Mouse (Mus musculus): ENCODE data around the gene Thpo. TPM values are rescaled to one million over a fixed set of nuclear protein-coding genes. Genes with fewer than 3 reads are reported as not detected.
A peak's percentile ranks its signal among the peaks of the same experiment; 100 is the strongest.

The Thpo gene
- polyA plus RNA-seq, 1 experiment from 2014 or later, result 0.79 TPM

DNA sequence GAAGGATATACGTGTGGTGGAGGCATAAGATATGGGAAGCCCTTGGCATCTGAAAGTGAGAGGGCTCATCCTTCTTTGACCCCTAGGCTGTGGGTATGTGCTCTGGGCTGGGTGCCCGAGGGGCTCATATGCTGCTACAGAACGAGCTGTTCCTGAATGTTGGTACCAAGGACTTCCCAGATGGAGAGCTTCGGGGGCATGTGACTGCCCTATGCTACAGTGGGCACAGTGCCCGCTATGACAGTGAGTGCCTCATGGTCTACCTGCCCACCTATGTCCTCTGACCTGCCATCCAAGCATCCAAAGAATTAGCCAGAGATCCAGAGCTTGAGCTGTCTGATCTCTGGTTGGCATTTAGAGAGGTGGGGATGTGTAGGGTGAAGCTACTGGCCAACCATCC is 2.5 kb upstream of the Thpo start:
- WGBS, result 87% methylated on average over 5 of the region's 5 CpGs
- H3K4me2 ChIP-seq, result no peak overlapping the region
- peaks cover 40% of the 10 kb centered on the region for H3K27me3 ChIP-seq

DNA sequence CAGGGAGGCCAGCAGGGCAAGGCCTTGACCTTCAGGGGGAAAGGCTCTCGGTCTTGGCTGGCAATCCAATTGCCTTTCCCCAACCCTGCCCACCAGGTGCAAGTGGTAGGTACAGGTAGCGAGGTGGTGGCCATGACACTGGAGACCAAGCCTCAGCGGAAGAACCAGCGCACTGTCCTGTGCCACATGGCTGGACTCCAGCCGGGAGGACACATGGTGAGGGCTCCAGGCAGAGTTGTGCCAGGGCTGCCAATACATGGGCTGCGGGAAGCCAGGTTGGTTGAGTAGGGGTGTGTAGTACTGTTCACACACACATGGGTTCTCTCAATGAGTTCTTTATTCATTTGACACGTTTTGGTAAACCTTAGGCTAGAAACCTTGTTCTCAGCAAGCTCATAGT is 1.9 kb upstream of the Thpo start:
- no peaks in the 10 kb centered on the region for H3K9me3 ChIP-seq
- no peak overlapping the region for H3K9ac ChIP-seq
- 86% methylated on average over 7 of the region's 7 CpGs for WGBS
- H3K27ac ChIP-seq, result no peak overlapping the region
- peaks cover 42% of the 10 kb centered on the region for H3K27me3 ChIP-seq
- H3K4me3 ChIP-seq (replicated peaks), result no peak overlapping the region
- peaks cover 24% of the 10 kb centered on the region for H3K4me1 ChIP-seq
- H3K4me2 ChIP-seq, result no peak overlapping the region
- ATAC-seq (ENCODE audit: low FRiP score), result no peak
- no peaks in the 10 kb centered on the region for H3K36me3 ChIP-seq (replicated peaks)

More for the DNA sequence above, 2.5 kb upstream of the Thpo start:
- H3K27ac ChIP-seq, result no peak overlapping the region
- no peaks in the 10 kb centered on the region for H3K9me3 ChIP-seq
- no peak overlapping the region for H3K9ac ChIP-seq
- H3K36me3 ChIP-seq (replicated peaks), result no peaks in the 10 kb centered on the region; the same call in 1 of the 2 replicates
- peaks cover 24% of the 10 kb centered on the region for H3K4me1 ChIP-seq
- no peak for ATAC-seq (ENCODE audit: low FRiP score)
- no peak overlapping the region for H3K4me3 ChIP-seq (replicated peaks)

DNA sequence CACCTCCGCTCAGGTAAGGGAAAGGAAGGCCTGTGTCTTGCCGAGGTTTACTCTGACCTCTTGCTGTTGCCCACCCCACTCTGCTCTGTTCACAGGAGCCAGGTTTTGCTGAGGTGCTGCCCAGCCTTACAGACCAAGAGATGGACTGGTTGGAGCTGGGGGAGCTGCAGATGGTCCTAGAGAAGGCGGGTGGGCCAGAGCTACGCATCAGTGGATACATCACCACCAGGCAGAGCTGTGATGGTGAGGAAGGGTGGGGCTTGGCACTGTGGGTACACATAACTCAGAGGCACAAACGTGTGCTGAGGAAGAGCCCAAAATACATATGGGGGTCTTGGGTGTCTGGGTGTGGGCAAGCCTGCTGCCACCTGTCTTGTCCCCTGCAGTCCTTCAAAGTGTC is 1.3 kb upstream of the Thpo start:
- Histone ChIP-seq H3K9ac (no peak overlapping the region), H3K36me3 (replicated peaks) (no peaks in the 10 kb centered on the region), H3K27ac (no peak overlapping the region), H3K4me1 (peaks cover 24% of the 10 kb centered on the region), H3K4me3 (replicated peaks) (no peak overlapping the region), H3K27me3 (peaks cover 42% of the 10 kb centered on the region), H3K9me3 (no peaks in the 10 kb centered on the region), H3K4me2 (no peak overlapping the region)
- WGBS, result 84% methylated on average over 5 of the region's 5 CpGs
- no peak for ATAC-seq (ENCODE audit: low FRiP score)

DNA sequence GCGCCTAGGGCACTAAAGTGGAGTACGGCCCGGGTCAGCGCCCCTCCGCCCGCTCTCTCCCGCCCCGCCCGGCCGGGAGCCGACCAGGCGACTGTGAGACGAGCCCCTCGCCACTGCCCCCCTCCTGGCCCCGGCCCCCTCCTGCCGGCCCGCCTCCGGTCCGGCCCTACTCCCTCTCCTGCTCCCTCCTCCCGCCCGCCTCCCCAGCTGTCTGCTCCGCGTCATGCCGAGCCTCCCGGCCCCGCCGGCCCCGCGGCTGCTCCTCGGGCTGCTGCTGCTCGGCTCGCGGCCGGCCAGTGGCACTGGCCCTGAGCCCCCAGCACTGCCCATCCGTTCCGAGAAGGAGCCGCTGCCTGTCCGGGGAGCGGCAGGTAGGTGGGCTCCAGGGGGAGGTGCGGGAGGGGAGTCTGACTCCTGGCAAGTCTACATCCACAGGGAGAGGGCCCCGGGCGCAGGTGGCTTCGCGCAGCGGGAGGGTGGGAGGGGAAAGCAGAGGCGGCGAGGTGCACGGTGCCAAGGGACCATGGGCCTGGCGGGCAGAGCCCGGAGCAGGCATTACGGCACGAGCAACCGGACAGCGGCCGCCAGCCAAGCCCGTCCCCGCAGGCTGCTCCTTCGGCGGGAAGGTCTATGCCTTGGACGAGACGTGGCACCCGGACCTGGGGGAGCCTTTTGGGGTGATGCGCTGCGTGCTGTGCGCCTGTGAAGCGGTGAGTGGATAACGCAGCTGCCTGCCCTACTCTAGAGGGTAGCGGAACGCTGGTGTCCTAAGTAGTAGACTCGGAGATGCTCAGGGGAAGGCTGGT is 1.2 kb downstream of the Thpo start, which contains the start of gene Chrd:
Gene Chrd (plus strand): TSS at position 203 of the 806 bp plus-strand sequence.
- Histone ChIP-seq H3K4me1 (peaks cover 24% of the 10 kb centered on the region), H3K36me3 (replicated peaks) (no peaks in the 10 kb centered on the region), H3K9me3 (no peaks in the 10 kb centered on the region), H3K4me2 (peak within 1 kb of the TSS; percentile 97), H3K4me3 (replicated peaks) (peak within 1 kb of the TSS; percentile 71), H3K27ac (peak within 1 kb of the TSS; percentile 59), H3K9ac (peak within 1 kb of the TSS; percentile 88), H3K27me3 (peaks cover 56% of the 10 kb centered on the region)
- WGBS, result under 1% methylated on average over 68 of the region's 70 CpGs
- peak; percentile 82 for ATAC-seq (ENCODE audit: low FRiP score)

DNA sequence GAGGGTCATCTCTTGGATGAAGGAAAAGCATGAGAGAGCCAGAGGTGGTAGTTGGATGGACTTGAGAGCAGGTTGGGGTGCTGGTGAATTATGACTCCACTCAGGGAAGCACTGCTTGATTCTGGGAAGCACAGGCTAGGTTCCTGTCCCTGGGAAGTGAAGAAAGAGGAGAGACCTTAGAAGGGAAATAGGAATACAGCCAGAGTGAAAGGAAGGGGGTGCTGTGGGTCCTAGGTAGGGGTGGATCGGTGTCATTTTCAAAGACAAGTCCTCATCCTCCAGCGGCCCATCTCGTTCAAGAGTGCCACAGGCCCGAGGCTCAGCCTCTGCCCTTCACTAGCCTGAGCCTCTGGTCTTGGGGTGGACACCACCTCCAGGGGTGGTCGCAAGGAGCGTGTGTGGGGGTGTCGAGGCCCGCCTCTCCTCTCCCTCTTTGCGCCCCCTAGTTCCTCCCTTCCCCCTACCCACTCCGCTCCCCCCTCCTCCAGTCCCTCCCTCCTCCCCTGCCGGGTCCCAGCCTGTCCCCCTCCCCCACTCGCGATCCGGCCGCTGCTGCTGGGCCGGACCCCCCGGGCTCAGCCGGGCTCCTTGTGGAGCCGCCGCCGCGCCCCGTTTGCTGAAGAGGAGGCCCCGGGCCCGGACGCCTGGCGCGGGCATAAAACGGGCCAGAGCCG is 1.9 kb downstream of the Thpo start:
- H3K4me3 ChIP-seq (replicated peaks), result peak overlapping the region; percentile 71
- peak overlapping the region; percentile 97 for H3K4me2 ChIP-seq
- peak overlapping the region; percentile 88 for H3K9ac ChIP-seq
- peaks cover 56% of the 10 kb centered on the region for H3K27me3 ChIP-seq
- no peaks in the 10 kb centered on the region for H3K9me3 ChIP-seq
- peaks cover 24% of the 10 kb centered on the region for H3K4me1 ChIP-seq
- H3K27ac ChIP-seq, result peak overlapping the region; percentile 59
- peak; percentile 64 for ATAC-seq (ENCODE audit: low FRiP score)
- 1% methylated on average over 26 of the region's 30 CpGs for WGBS
- H3K36me3 ChIP-seq (replicated peaks), result no peaks in the 10 kb centered on the region

DNA sequence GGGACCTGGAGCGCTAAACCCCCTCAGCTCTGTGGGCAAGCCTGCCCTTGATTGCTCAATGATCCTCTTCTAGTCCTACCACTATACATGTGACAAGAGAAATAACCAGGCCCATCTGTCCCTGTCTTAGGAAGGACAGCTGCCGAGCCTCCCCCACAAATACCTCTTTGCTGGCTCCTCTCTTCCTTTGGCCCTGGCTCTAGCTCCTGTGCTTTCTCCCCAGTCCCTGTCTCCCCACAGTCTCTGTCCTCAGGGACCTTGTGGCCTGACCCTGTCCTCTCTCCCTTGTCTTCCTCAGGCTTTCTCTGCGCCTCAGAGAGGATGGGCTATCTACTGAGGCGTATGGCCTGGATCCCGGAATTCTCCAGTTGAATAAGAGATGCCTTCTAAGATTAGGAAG is 2.6 kb downstream of the Thpo start:
- H3K4me3 ChIP-seq (replicated peaks), result no peak overlapping the region
- no peak overlapping the region for H3K9ac ChIP-seq
- peaks cover 54% of the 10 kb centered on the region for H3K27me3 ChIP-seq
- ATAC-seq (ENCODE audit: low FRiP score), result no peak
- no peak overlapping the region for H3K27ac ChIP-seq
- H3K9me3 ChIP-seq, result no peaks in the 10 kb centered on the region
- H3K36me3 ChIP-seq (replicated peaks), result no peaks in the 10 kb centered on the region
- peaks cover 24% of the 10 kb centered on the region for H3K4me1 ChIP-seq
- 58% methylated on average over 5 of the region's 5 CpGs for WGBS
- no peak overlapping the region for H3K4me2 ChIP-seq

DNA sequence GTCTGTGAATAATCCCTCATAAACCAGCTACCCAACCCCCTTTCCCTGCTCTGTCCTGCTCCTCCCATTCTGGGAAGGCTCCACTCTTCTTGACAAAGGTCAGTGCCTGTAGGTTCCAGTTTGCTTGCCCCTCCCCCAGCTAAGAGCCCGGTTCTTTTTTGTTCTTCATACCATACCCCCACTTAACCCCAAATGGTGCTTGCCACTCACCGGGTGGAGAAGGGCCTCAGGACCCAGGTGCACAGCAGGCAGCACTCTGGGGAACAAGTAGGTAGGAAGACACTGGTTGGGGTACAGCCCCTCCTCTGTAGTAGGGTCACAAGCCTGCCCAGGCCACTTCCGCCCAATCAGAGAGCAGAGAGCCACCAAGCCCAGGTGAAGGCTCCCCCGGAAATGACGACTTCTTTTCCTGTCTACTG is 4.0 kb downstream of the Thpo start:
- H3K27ac ChIP-seq, result no peak overlapping the region
- H3K9ac ChIP-seq, result no peak overlapping the region
- no peaks in the 10 kb centered on the region for H3K36me3 ChIP-seq (replicated peaks)
- peaks cover 24% of the 10 kb centered on the region for H3K4me1 ChIP-seq
- H3K9me3 ChIP-seq, result no peaks in the 10 kb centered on the region
- H3K4me3 ChIP-seq (replicated peaks), result no peak overlapping the region
- ATAC-seq (ENCODE audit: low FRiP score), result no peak
- 38% methylated on average over 5 of the region's 5 CpGs for WGBS
- no peak overlapping the region for H3K4me2 ChIP-seq
- peaks cover 40% of the 10 kb centered on the region for H3K27me3 ChIP-seq

DNA sequence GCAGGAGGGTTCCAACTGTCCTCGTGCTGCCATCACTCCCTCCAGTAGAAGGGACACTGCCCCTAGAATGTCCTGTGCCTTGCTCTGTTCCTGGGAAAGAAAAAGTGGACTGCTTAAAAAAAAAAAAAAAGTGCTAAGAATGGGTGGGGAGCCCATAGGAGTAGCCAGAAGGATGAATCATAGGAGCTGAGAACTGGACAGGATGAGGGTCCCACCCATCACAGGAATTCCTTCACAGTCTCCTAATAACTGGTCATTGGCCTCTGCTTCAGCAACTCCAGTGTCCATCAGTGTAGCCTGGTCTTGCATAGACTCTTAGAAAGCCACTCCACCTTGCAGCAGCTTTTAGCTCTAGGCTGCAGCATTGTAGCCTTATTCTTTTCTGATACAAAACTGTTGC is 7.9 kb downstream of the Thpo start:
- H3K9me3 ChIP-seq, result no peaks in the 10 kb centered on the region
- no peak overlapping the region for H3K4me2 ChIP-seq
- H3K4me3 ChIP-seq (replicated peaks), result no peak overlapping the region
- H3K4me1 ChIP-seq, result no peaks in the 10 kb centered on the region
- no peak for ATAC-seq (ENCODE audit: low FRiP score)
- peaks cover 14% of the 10 kb centered on the region for H3K27me3 ChIP-seq
- H3K36me3 ChIP-seq (replicated peaks), result peaks cover 15% of the 10 kb centered on the region
- H3K9ac ChIP-seq, result no peak overlapping the region
- WGBS, result 68% methylated on average over 1 of the region's 1 CpGs
- H3K27ac ChIP-seq, result no peak overlapping the region

DNA sequence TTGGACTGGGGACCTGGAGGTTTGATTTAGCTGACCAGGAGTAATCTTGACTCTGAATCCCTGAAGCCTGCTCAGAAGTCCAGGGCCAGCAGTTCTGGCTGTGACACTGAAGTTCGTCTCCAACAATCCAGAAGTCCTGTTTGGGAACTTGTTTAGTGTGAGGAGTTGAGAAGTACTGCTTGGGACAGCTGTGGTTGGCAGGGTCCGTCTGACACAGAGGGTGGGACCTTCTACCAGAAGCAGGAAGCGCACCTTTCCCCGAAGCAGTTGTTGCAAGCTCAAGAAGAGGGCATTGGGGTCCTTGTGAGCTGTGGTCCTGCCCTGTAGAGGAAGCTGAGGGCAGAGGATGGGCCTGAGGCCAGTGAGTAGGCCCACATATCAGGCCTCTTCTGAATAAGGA is 8.6 kb downstream of the Thpo start:
- Histone ChIP-seq H3K4me2 (no peak overlapping the region), H3K4me1 (no peaks in the 10 kb centered on the region), H3K9me3 (no peaks in the 10 kb centered on the region), H3K9ac (no peak overlapping the region), H3K4me3 (replicated peaks) (no peak overlapping the region), H3K27ac (no peak overlapping the region), H3K27me3 (peaks cover 14% of the 10 kb centered on the region), H3K36me3 (replicated peaks) (peaks cover 19% of the 10 kb centered on the region)
- 83% methylated on average over 4 of the region's 4 CpGs for WGBS
- no peak for ATAC-seq (ENCODE audit: low FRiP score)

DNA sequence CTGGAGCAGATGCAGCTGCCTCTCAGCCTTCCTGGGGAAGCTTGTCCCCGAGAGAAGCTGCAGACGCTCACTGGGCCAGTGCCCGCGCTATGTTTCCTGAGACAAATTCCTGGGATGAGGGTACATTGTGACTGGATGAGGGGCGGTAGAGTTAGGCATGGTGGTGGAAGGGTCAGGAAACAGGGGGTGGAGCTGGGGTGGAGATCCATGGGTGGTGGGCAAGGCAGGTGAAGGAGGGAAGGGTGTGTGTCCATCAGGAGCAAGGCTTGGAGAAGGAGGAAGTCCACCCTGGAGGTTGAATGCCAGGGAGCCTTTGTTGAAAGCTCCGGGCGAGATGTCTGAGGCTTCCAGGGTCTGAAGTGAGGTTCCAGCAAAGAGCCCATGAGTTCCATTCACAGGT is 9.0 kb downstream of the Thpo start:
- no peak overlapping the region for H3K4me3 ChIP-seq (replicated peaks)

DNA sequence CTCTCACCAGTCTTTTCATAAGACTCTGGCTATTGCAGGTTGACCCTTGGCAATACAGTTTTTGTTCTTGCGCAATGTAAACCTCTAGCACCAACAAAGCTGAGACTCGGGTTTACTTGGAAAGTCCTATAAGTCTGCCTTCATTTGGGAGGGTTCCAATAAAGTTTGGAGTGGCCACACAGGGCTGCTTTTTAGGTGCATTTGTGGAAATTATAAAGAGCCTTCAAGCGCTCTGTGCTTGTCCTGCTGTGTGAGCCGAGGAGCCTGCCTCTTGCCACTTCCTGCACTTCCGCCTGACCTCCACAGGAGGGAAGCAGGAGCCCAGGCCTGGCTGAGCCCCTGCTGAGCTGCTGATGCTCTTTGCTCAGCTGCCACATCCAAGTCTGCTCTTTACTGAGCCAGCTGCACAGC is 10.0 kb downstream of the Thpo start:
- Histone ChIP-seq H3K9ac (no peak overlapping the region), H3K4me2 (no peak overlapping the region), H3K4me3 (replicated peaks) (no peak overlapping the region), H3K9me3 (no peaks in the 10 kb centered on the region), H3K4me1 (no peaks in the 10 kb centered on the region), H3K27ac (no peak overlapping the region), H3K27me3 (peaks cover 8% of the 10 kb centered on the region; the same call in 1 of the 2 replicates), H3K36me3 (replicated peaks) (peaks cover 25% of the 10 kb centered on the region)
- 33% methylated on average over 5 of the region's 5 CpGs for WGBS
- ATAC-seq (ENCODE audit: low FRiP score), result peak; percentile 71

More for the DNA sequence above, 9.0 kb downstream of the Thpo start:
- Histone ChIP-seq H3K4me2 (no peak overlapping the region), H3K9ac (no peak overlapping the region), H3K27ac (no peak overlapping the region), H3K4me1 (no peaks in the 10 kb centered on the region), H3K36me3 (replicated peaks) (peaks cover 23% of the 10 kb centered on the region), H3K9me3 (no peaks in the 10 kb centered on the region), H3K27me3 (peaks cover 11% of the 10 kb centered on the region)
- no peak for ATAC-seq (ENCODE audit: low FRiP score)
- WGBS, result 87% methylated on average over 7 of the region's 7 CpGs

DNA sequence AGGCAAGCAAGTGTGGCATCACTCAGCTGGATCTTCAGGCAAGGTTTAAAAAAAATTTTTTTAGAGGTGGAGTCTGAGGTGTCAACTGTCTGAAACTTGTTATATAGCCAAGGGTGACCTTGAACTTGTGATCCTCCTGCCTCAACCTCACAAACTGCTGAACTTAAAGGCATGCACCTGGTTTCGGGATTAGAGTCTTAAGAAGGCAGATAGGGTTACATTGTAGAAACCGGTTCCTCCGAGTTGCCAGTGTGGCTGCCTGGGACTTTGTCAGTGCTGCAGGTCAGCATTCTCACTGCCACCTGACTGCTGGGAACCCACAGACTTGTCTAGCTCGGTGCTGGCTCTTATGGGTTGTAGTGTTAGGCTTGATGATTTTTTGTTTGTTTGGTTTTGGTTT is 11.1 kb downstream of the Thpo start:
- no peak overlapping the region for H3K27ac ChIP-seq
- WGBS, result 63% methylated on average over 4 of the region's 4 CpGs

More for the DNA sequence above, 11.1 kb downstream of the Thpo start:
- Histone ChIP-seq H3K36me3 (replicated peaks) (peaks cover 25% of the 10 kb centered on the region), H3K4me1 (peaks cover 7% of the 10 kb centered on the region), H3K4me3 (replicated peaks) (no peak overlapping the region), H3K27me3 (0 out of 2 replicates have a peak, but pooled peaks cover under 1% of the 10 kb centered on the region), H3K9me3 (no peaks in the 10 kb centered on the region), H3K4me2 (no peak overlapping the region), H3K9ac (no peak overlapping the region)
- ATAC-seq (ENCODE audit: low FRiP score), result no peak

Data from forebrain, embryonic 12.5 days (tissue).